Mouse (Mus musculus): ENCODE results near the gene Elmo3. TPM values are rescaled to one million over a fixed set of nuclear protein-coding genes. Genes with fewer than 3 reads are reported as not detected.

The Elmo3 gene
- polyA plus RNA-seq, 1 experiment from 2014 or later = 11.4 TPM

DNA sequence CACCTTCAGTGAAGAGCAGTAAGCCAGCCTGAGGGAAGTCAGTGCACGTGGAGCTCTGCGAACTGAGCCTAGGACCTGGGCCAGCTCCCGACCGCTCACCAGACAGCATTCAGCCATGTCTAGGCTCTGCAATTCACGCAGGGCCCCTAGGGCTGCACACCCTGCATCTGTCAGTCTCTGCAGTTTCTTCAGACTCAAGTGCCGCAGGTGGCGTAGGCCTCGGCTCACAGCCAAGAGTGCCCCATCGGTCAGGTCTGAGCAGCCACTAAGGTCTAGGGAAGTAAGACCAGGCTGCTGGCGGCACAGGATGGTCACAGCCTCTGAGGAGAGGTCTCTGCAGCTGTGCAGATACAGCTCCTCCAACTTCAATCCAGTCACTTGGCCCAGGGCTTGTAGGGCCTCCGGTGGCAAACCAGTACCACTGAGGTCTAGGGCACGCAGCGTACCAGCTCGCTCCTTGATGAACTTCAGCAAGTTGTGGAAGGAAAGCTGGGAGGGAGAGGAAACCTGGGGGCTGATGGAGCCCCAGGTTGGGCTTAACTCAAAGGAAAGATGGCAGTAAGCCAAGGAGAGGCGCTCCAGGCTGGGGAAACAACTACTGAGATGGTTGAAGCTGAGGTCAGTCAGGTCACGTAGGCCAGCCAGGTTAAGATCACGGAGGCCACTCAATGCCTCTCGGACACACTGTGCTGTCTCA, 9.8 kb downstream of the Elmo3 start:
- WGBS = 83% methylated on average over 18 of the region's 18 CpGs

DNA sequence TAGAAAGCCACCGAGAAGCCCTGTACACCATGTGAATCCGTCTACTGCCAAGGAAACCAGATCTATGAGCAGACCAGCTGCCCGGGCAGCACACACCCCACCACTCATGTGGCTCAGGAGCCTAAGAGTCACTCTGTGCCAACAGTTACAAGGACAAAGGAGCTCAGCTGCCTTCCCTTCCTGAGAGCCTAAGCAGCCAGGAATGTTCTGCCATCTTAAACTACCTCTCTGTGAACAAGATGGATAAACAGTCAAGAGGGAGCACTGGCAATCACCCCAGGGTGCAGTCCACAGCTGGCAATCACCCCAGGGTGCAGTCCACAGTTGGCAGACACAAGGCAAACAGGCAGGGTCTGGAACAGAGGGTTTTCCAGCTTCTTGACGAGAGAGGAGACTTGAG, 12.5 kb downstream of the Elmo3 start:
- H3K4me2 ChIP-seq (replicated peaks) = no peak overlapping the region
- H3K4me1 ChIP-seq = no peaks in the 10 kb centered on the region
- no peaks in the 10 kb centered on the region for H3K27me3 ChIP-seq
- no peak overlapping the region for H3K27ac ChIP-seq (replicated peaks)
- H3K4me3 ChIP-seq (replicated peaks) = no peak overlapping the region
- 79% methylated on average over 4 of the region's 4 CpGs for WGBS
- no peak for ATAC-seq (ENCODE audit: insufficient number of reproducible peaks, low FRiP score, low TSS enrichment, low read depth)
- peaks cover 54% of the 10 kb centered on the region for H3K36me3 ChIP-seq
- no peak overlapping the region for H3K9ac ChIP-seq
- no peaks in the 10 kb centered on the region for H3K9me3 ChIP-seq (replicated peaks)

More for the DNA sequence above, 9.8 kb downstream of the Elmo3 start:
- no peak overlapping the region for H3K4me3 ChIP-seq (replicated peaks)
- no peak overlapping the region for H3K9ac ChIP-seq
- H3K36me3 ChIP-seq = peaks cover 74% of the 10 kb centered on the region
- no peaks in the 10 kb centered on the region for H3K9me3 ChIP-seq (replicated peaks)
- H3K4me1 ChIP-seq = no peaks in the 10 kb centered on the region
- no peak overlapping the region for H3K4me2 ChIP-seq (replicated peaks)
- H3K27ac ChIP-seq (replicated peaks) = no peak overlapping the region
- 0 out of 2 replicates have a peak, but pooled peaks have one; percentile 17 for ATAC-seq (ENCODE audit: insufficient number of reproducible peaks, low FRiP score, low TSS enrichment, low read depth)
- H3K27me3 ChIP-seq = no peaks in the 10 kb centered on the region

DNA sequence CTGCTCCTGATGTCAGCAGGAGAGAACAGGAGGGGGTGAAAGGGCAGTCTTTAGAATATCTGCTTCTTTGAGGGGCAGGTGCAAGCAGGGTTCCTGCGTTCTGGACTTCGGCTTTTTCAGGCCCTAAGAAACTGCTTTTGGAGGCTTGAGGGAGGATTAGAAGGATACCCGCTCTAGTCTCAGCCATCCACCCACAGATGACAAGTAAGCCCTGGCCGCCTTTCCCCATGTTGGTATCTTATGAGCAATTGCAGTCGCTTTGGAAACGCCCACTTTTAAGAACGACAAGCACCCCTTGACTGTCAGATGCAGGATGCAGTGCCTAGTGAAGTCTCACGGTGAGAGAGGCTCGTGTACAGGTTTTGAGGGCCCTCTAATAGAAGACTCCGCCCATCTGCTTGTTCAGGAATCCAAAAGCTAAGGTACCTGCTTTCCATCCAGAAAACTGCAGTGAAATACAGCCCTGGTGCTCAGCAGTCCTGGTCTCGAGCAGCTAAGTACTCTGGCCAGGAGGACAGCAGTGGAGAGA, 13.3 kb downstream of the Elmo3 start:
- no peak overlapping the region for H3K4me2 ChIP-seq (replicated peaks)
- H3K4me3 ChIP-seq (replicated peaks) = no peak overlapping the region
- no peaks in the 10 kb centered on the region for H3K9me3 ChIP-seq (replicated peaks)
- WGBS = 84% methylated on average over 11 of the region's 11 CpGs
- ATAC-seq (ENCODE audit: insufficient number of reproducible peaks, low FRiP score, low TSS enrichment, low read depth) = no peak
- no peak overlapping the region for H3K9ac ChIP-seq
- no peaks in the 10 kb centered on the region for H3K4me1 ChIP-seq
- H3K27me3 ChIP-seq = no peaks in the 10 kb centered on the region
- peaks cover 50% of the 10 kb centered on the region for H3K36me3 ChIP-seq
- no peak overlapping the region for H3K27ac ChIP-seq (replicated peaks)

GRCm38 (mm10) chr8:105323183-105323582, 17.8 kb downstream of the Elmo3 start:
- Histone ChIP-seq H3K27me3 (no peaks in the 10 kb centered on the region), H3K36me3 (peaks cover 29% of the 10 kb centered on the region), H3K4me2 (replicated peaks) (no peak overlapping the region), H3K9ac (no peak overlapping the region), H3K4me1 (peaks cover 18% of the 10 kb centered on the region), H3K4me3 (replicated peaks) (no peak overlapping the region), H3K27ac (replicated peaks) (no peak overlapping the region), H3K9me3 (replicated peaks) (no peaks in the 10 kb centered on the region)
- ATAC-seq (ENCODE audit: insufficient number of reproducible peaks, low FRiP score, low TSS enrichment, low read depth) = no peak
- 93% methylated on average over 4 of the region's 4 CpGs for WGBS

DNA sequence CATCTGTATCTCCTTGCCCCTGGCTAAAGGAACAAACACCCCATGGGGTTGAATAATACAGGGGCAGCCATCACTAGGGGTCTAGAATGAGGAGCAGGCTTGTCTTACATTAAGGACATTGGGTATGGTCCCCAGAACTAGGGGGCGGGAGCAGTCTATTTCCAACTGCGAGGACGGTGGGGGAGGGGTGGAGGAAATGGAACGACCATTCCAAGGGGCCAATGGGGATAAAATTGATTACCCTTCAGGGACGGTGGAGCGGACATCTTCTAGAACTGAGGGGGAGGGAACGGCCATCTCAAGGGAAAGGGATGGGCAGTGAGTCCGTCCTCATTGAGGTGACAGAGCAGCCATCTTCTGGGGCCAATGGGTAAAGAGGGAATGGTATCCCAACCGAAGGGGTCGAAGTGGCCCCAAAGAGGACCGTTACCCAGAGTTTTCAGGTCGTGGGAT, 20.3 kb downstream of the Elmo3 start:
- no peak; the same call in 1 of the 2 replicates for ATAC-seq (ENCODE audit: insufficient number of reproducible peaks, low FRiP score, low TSS enrichment, low read depth)
- Histone ChIP-seq H3K9me3 (replicated peaks) (no peaks in the 10 kb centered on the region), H3K4me3 (replicated peaks) (peak overlapping the region; percentile 91), H3K4me2 (replicated peaks) (peak overlapping the region; percentile 80), H3K9ac (peak overlapping the region; percentile 93), H3K4me1 (peaks cover 18% of the 10 kb centered on the region), H3K27ac (replicated peaks) (peak overlapping the region; percentile 94), H3K36me3 (peaks cover 37% of the 10 kb centered on the region), H3K27me3 (no peaks in the 10 kb centered on the region)
- WGBS = 1% methylated on average over 12 of the region's 12 CpGs

DNA sequence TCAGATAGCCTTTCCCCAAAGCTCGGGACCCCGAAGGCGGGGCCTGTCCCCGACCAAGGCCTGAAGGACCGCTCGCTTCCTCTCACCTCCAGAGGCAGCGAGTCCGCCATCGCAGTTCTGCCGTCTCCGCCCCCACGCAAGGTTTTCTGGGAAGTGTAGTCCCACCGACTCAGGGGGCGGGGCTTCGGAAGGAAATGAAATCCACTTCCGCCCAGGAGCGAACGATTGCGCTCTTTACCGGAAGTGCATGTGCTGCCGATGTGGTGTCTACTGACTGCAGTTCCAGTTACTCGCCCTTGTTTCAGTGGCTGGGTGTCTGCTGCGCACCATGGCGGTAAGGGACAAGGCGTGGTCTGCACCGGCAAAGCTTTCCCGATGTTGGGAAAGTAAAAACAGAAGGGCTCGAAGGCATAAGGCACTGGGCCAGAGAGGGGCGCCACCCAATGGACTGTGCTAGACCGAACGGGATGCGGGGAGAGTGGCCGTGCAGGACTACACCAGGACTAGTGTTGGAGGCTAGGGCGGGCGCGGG, 20.8 kb downstream of the Elmo3 start, which contains the start of the genes Lrrc29 and Tmem208:
Gene Lrrc29, minus strand, starts transcription at position 138 of the 532 bp plus-strand sequence.
Gene Tmem208, plus strand, starts transcription at position 214 of the 532 bp plus-strand sequence.
- Histone ChIP-seq H3K4me1 (peaks cover 18% of the 10 kb centered on the region), H3K9ac (peak within 1 kb of the TSS; percentile 93), H3K9me3 (replicated peaks) (no peaks in the 10 kb centered on the region), H3K4me2 (replicated peaks) (peak within 1 kb of the TSS; percentile 80), H3K27ac (replicated peaks) (peak within 1 kb of the TSS; percentile 94), H3K36me3 (peaks cover 43% of the 10 kb centered on the region), H3K27me3 (no peaks in the 10 kb centered on the region), H3K4me3 (replicated peaks) (peak within 1 kb of the TSS; percentile 91)
- ATAC-seq (ENCODE audit: insufficient number of reproducible peaks, low FRiP score, low TSS enrichment, low read depth) = peak; percentile 89
- under 1% methylated on average over 36 of the region's 36 CpGs for WGBS

- Histone ChIP-seq H3K4me1 (peaks cover 18% of the 10 kb centered on the region), H3K27ac (replicated peaks) (peak overlapping the region; percentile 94), H3K9ac (peak overlapping the region; percentile 76), H3K4me2 (replicated peaks) (peak overlapping the region; percentile 80), H3K36me3 (peaks cover 50% of the 10 kb centered on the region), H3K4me3 (replicated peaks) (peak overlapping the region; percentile 91), H3K27me3 (no peaks in the 10 kb centered on the region), H3K9me3 (replicated peaks) (no peaks in the 10 kb centered on the region)
- 29% methylated on average over 6 of the region's 6 CpGs for WGBS
- no peak for ATAC-seq (ENCODE audit: insufficient number of reproducible peaks, low FRiP score, low TSS enrichment, low read depth)
These were observed 21.6 kb downstream of the Elmo3 start for GRCm38 (mm10) chr8:105326968-105327367.

DNA sequence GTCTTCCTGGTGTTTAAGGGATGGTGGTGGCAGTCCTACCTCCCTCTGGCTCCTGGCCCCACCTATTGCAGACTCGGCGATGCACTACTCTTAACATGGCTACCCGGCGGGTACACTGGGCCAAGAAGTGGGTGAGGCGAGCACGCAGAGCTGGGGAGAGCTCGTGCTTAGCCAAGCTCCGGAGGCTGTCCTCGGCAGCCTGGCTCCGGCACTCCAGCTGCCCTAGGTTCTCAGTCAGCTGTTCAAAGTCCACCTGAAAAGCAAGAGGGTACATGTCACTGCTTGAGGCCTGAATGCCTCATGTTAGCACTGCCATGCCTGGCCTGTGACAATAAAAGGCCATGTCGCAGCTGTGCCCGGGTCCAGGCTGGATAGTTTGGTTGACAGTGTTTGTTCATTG, 24.9 kb downstream of the Elmo3 start:
- H3K4me3 ChIP-seq (replicated peaks) = no peak overlapping the region
- peaks cover 69% of the 10 kb centered on the region for H3K36me3 ChIP-seq
- no peak overlapping the region for H3K9ac ChIP-seq
- no peak overlapping the region for H3K27ac ChIP-seq (replicated peaks)
- no peaks in the 10 kb centered on the region for H3K9me3 ChIP-seq (replicated peaks)
- peaks cover 11% of the 10 kb centered on the region for H3K4me1 ChIP-seq
- no peak for ATAC-seq (ENCODE audit: insufficient number of reproducible peaks, low FRiP score, low TSS enrichment, low read depth)
- no peak overlapping the region for H3K4me2 ChIP-seq (replicated peaks)
- H3K27me3 ChIP-seq = no peaks in the 10 kb centered on the region
- WGBS = 91% methylated on average over 12 of the region's 12 CpGs

GRCm38 (mm10) chr8:105331469-105331868, 26.1 kb downstream of the Elmo3 start:
- no peak overlapping the region for H3K9ac ChIP-seq
- H3K4me1 ChIP-seq = peaks cover 8% of the 10 kb centered on the region
- no peak overlapping the region for H3K4me2 ChIP-seq (replicated peaks)
- H3K4me3 ChIP-seq (replicated peaks) = no peak overlapping the region
- H3K27me3 ChIP-seq = no peaks in the 10 kb centered on the region
- no peaks in the 10 kb centered on the region for H3K9me3 ChIP-seq (replicated peaks)
- WGBS = 94% methylated on average over 22 of the region's 22 CpGs
- no peak for ATAC-seq (ENCODE audit: insufficient number of reproducible peaks, low FRiP score, low TSS enrichment, low read depth)
- H3K27ac ChIP-seq (replicated peaks) = no peak overlapping the region
- peaks cover 80% of the 10 kb centered on the region for H3K36me3 ChIP-seq

GRCm38 (mm10) chr8:105331931-105332330, 26.5 kb downstream of the Elmo3 start:
- Histone ChIP-seq H3K4me3 (replicated peaks) (no peak overlapping the region), H3K36me3 (peaks cover 85% of the 10 kb centered on the region), H3K27me3 (no peaks in the 10 kb centered on the region), H3K4me2 (replicated peaks) (no peak overlapping the region), H3K27ac (replicated peaks) (no peak overlapping the region), H3K9me3 (replicated peaks) (no peaks in the 10 kb centered on the region), H3K9ac (no peak overlapping the region), H3K4me1 (peaks cover 7% of the 10 kb centered on the region)
- no peak for ATAC-seq (ENCODE audit: insufficient number of reproducible peaks, low FRiP score, low TSS enrichment, low read depth)
- 93% methylated on average over 9 of the region's 9 CpGs for WGBS

DNA sequence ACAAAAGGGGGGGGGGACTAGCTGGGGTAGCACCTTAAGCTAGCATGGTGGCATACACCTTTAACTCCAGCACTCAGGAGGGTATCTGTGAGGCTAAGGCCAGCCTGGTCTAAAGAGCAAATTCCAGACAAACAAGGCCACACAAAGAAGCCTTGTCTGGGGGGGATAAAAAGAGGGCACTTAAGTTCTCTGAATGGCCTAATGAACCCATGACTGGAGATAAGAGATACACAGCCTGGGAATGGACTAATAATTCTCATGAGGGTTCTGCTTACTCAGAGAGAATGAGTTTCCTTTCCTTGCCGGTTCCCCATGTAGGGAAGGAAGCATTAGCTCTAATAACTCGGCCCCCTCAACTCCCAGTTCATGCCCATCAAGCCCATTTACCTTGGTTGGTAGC, 27.1 kb downstream of the Elmo3 start:
- H3K4me1 ChIP-seq = peaks cover under 1% of the 10 kb centered on the region
- H3K27me3 ChIP-seq = no peaks in the 10 kb centered on the region
- H3K27ac ChIP-seq (replicated peaks) = no peak overlapping the region
- no peak for ATAC-seq (ENCODE audit: insufficient number of reproducible peaks, low FRiP score, low TSS enrichment, low read depth)
- no peak overlapping the region for H3K9ac ChIP-seq
- H3K36me3 ChIP-seq = peaks cover 87% of the 10 kb centered on the region
- 62% methylated on average over 2 of the region's 2 CpGs for WGBS
- H3K4me3 ChIP-seq (replicated peaks) = no peak overlapping the region
- H3K4me2 ChIP-seq (replicated peaks) = no peak overlapping the region
- no peaks in the 10 kb centered on the region for H3K9me3 ChIP-seq (replicated peaks)

Measured in embryonic facial prominence, embryonic 15.5 days (tissue).